Mouse (Mus musculus) liver, embryonic 15.5 days (tissue): ENCODE data around the gene Arid5b. TPM values are rescaled to one million over a fixed set of nuclear protein-coding genes. Genes with fewer than 3 reads are reported as not detected.

Experiments
- ATAC-seq: fragments of 200-750 bp; cut with Nextera tagmentation; 2 replicates; pipeline ENCODE4 v1.8.0; 2017; ENCODE audit warnings: moderate number of reproducible peaks, mild to moderate bottlenecking, moderate library complexity; ENCODE audit not compliant: insufficient read depth
- H3K27ac ChIP-seq: fragments of 300-500 bp; sonication (generic); replicated peaks from 2 replicates; pipeline ENCODE4 v1.5.1; 2015; ENCODE audit warnings: mild to moderate bottlenecking, inconsistent platforms
- H3K27me3 ChIP-seq: fragments of 300-500 bp; sonication (generic); 2 replicates; pipeline ENCODE4 v1.6.1; 2015; ENCODE audit warnings: mild to moderate bottlenecking, inconsistent platforms
- H3K36me3 ChIP-seq: fragments of 300-500 bp; sonication (generic); replicated peaks from 2 replicates; pipeline ENCODE4 v1.6.1; 2015; ENCODE audit warnings: moderate library complexity, mild to moderate bottlenecking, inconsistent platforms
- H3K4me1 ChIP-seq: fragments of 300-500 bp; sonication (generic); replicated peaks from 2 replicates; pipeline ENCODE4 v1.6.1; 2015; ENCODE audit warnings: inconsistent platforms
- H3K4me2 ChIP-seq: fragments of 300-500 bp; sonication (generic); 2 replicates; pipeline ENCODE4 v1.6.1; 2015; ENCODE audit warnings: moderate library complexity, mild to moderate bottlenecking, inconsistent platforms
- H3K4me3 ChIP-seq: fragments of 300-500 bp; sonication (generic); replicated peaks from 2 replicates; pipeline ENCODE4 v1.5.1; 2015; ENCODE audit warnings: mild to moderate bottlenecking, inconsistent platforms
- H3K9ac ChIP-seq: fragments of 300-500 bp; sonication (generic); 2 replicates; pipeline ENCODE4 v1.6.1; 2015; ENCODE audit warnings: moderate library complexity, mild to moderate bottlenecking, inconsistent platforms
- H3K9me3 ChIP-seq: fragments of 300-500 bp; sonication (generic); replicated peaks from 2 replicates; pipeline ENCODE4 v1.6.1; 2016; ENCODE audit warnings: inconsistent platforms
- WGBS: fragments of 180-500 bp; shearing (Covaris S2); methylation state at CpG from one replicate; pipeline ENCODE4 v1.1.7; 2015; ENCODE audit warnings: mixed read lengths; ENCODE audit not compliant: insufficient replicate concordance; 5-methylcytosine and 5-hydroxymethylcytosine counted together
- polyA plus RNA-seq: library from polyadenylated mRNA; unstranded; fragments of >200 nt; fragmentation: Nextera tagmentation; extraction: Ambion mirVana; gene quantifications from 2 replicates; pipeline ENCODE4 v1.2.1, GENCODE M21; 2015

Gene Arid5b
- polyA plus RNA-seq, 1 experiment from 2014 or later = 5.8 TPM

- WGBS = 28% methylated on average over 2 of the region's 2 CpGs
- Histone ChIP-seq H3K9ac (no peak overlapping the region), H3K36me3 (peaks cover 13% of the 10 kb centered on the region; the same call in 1 of the 2 replicates), H3K4me1 (peaks cover 48% of the 10 kb centered on the region), H3K27me3 (no peaks in the 10 kb centered on the region), H3K4me3 (no peak overlapping the region), H3K27ac (no peak overlapping the region), H3K9me3 (no peaks in the 10 kb centered on the region), H3K4me2 (no peak overlapping the region)
- ATAC-seq = peak; percentile 41; the same call in 1 of the 2 replicates
Measured at GRCm38 (mm10) chr10:68124985-68125384, 153.6 kb downstream of the Arid5b start.

DNA sequence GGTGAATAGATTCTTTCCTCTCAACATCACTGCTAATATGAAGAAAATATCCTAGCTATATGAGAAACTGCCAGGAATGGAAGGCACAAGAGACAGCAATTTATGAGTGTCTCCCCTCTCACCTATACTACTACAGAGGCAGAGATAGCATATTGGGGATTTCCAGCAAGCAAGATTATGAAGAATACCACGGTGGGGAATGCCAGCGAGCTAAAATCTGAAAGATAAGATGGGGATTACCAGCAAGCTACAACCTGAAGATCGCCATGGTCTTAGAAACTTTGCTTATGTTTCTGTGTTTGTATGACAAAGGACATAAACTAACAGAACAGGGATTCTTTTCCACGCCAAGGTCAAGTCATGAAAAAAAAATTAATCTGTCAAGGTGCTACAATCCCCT is 155.1 kb downstream of the Arid5b start:
- no peaks in the 10 kb centered on the region for H3K9me3 ChIP-seq
- 71% methylated on average over 4 of the region's 4 CpGs for WGBS
- H3K27me3 ChIP-seq = no peaks in the 10 kb centered on the region
- peaks cover 48% of the 10 kb centered on the region for H3K4me1 ChIP-seq
- peaks cover 13% of the 10 kb centered on the region; the same call in 1 of the 2 replicates for H3K36me3 ChIP-seq
- no peak for ATAC-seq
- H3K4me2 ChIP-seq = no peak overlapping the region
- H3K4me3 ChIP-seq = no peak overlapping the region
- no peak overlapping the region for H3K9ac ChIP-seq
- no peak overlapping the region for H3K27ac ChIP-seq

DNA sequence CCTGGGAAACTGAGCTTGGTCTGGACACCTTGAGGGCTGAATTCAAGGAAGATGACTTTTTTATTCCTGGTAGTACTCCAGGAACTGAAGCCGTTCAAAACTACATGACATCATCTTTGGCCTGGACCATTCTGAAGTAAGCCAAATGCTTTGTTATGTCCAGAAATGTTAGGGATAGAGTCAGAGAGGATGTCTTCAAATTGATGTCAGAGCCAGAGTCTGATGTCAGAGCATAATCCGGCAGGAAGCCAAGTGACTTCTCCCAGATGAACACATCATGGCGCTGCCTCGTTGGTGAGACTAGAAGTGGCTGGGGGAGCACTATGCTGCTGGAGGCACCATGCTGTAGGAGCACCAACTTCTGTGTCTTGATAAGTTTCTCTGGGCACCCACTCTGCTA is 156.6 kb downstream of the Arid5b start:
- no peak for ATAC-seq
- no peak overlapping the region for H3K9ac ChIP-seq
- 68% methylated on average over 4 of the region's 4 CpGs for WGBS
- H3K27me3 ChIP-seq = no peaks in the 10 kb centered on the region
- H3K4me3 ChIP-seq = no peak overlapping the region
- no peaks in the 10 kb centered on the region for H3K9me3 ChIP-seq
- H3K27ac ChIP-seq = no peak overlapping the region
- H3K36me3 ChIP-seq = peaks cover 19% of the 10 kb centered on the region
- H3K4me2 ChIP-seq = no peak overlapping the region
- H3K4me1 ChIP-seq = peaks cover 35% of the 10 kb centered on the region

DNA sequence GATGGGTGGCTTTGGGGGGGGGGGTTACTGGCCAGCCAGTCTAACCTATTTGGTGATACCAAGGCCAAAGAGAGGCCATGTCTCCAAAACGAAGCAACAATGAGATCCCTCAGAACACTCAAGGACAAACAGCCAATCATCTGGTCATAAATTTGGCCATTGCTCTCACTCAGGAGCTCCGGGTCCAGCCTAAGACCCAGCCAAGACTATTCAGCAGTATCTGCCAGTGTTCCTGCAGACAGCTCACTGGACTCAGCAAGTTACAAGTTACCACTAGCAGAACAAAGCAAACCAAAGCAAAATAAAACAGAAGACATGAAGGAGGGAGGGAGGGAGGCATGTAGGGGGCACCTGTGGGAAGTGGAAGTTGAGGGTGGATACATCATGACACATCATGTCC is 157.3 kb downstream of the Arid5b start:
- no peaks in the 10 kb centered on the region for H3K9me3 ChIP-seq
- H3K4me3 ChIP-seq = no peak overlapping the region
- no peak for ATAC-seq
- H3K27ac ChIP-seq = no peak overlapping the region
- peaks cover 19% of the 10 kb centered on the region for H3K36me3 ChIP-seq
- H3K4me1 ChIP-seq = peaks cover 31% of the 10 kb centered on the region
- 59% methylated on average over 2 of the region's 2 CpGs for WGBS
- H3K4me2 ChIP-seq = no peak overlapping the region
- H3K27me3 ChIP-seq = no peaks in the 10 kb centered on the region
- no peak overlapping the region for H3K9ac ChIP-seq

GRCm38 (mm10) chr10:68120011-68120410 is 158.5 kb downstream of the Arid5b start:
- Histone ChIP-seq H3K9ac (no peak overlapping the region), H3K9me3 (no peaks in the 10 kb centered on the region), H3K36me3 (peaks cover 22% of the 10 kb centered on the region), H3K4me3 (no peak overlapping the region), H3K4me2 (no peak overlapping the region), H3K4me1 (peaks cover 22% of the 10 kb centered on the region), H3K27ac (no peak overlapping the region), H3K27me3 (no peaks in the 10 kb centered on the region)
- WGBS = 20% methylated on average over 4 of the region's 4 CpGs
- ATAC-seq = peak; percentile 49; the same call in 1 of the 2 replicates

DNA sequence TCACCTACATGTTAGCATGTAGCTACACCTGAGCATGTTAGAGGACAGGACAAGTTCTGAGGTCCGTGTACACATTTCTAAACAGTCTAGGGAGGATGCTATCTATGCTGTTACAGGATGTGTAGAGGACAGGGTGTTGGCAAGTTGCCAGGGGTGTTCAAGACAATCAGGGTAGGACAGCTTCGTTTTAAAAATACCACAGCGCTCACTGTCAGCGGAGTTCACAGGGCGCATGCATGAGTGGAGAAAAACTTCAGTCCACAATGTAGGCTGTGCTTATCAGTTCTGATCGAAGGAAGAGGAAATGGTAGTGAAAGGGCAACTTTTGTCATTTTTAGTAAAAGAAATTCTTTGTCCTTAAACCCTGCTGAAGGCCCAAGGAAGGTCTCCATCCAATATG is 159.3 kb downstream of the Arid5b start:
- peaks cover 25% of the 10 kb centered on the region for H3K36me3 ChIP-seq
- peaks cover 18% of the 10 kb centered on the region for H3K4me1 ChIP-seq
- H3K9me3 ChIP-seq = no peaks in the 10 kb centered on the region
- H3K4me2 ChIP-seq = no peak overlapping the region
- H3K4me3 ChIP-seq = no peak overlapping the region
- ATAC-seq = peak; percentile 74
- no peak overlapping the region for H3K9ac ChIP-seq
- 20% methylated on average over 6 of the region's 6 CpGs for WGBS
- no peaks in the 10 kb centered on the region for H3K27me3 ChIP-seq
- no peak overlapping the region for H3K27ac ChIP-seq

DNA sequence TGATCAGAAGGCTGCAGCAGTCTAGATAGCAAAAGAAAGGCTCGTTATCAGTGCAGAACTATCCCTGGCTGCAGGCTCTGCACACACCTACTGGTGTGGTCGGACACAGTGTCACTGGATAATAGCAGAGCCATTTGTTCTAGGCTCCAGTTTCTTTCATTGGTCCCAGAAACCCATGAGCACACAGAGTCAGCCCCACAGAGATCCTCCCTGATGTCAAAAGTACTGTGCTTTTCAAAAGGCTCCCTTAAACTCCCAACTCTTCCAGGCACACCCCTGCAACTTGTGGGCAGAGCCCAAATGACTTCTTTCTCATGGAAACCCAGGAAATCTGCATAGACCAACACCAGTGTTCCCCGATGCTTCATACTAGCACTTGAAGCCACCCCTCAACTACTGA is 163.6 kb downstream of the Arid5b start:
- Histone ChIP-seq H3K4me2 (no peak overlapping the region), H3K27me3 (no peaks in the 10 kb centered on the region), H3K4me3 (no peak overlapping the region), H3K9ac (no peak overlapping the region), H3K27ac (no peak overlapping the region), H3K9me3 (no peaks in the 10 kb centered on the region), H3K36me3 (peaks cover 17% of the 10 kb centered on the region), H3K4me1 (peaks cover 15% of the 10 kb centered on the region)
- ATAC-seq = 0 out of 2 replicates have a peak, but pooled peaks have one; percentile 23
- WGBS = 36% methylated on average over 3 of the region's 3 CpGs

- Histone ChIP-seq H3K4me1 (peaks cover 6% of the 10 kb centered on the region), H3K27me3 (no peaks in the 10 kb centered on the region), H3K27ac (no peak overlapping the region), H3K4me3 (no peak overlapping the region), H3K9me3 (no peaks in the 10 kb centered on the region), H3K4me2 (no peak overlapping the region), H3K9ac (no peak overlapping the region), H3K36me3 (peaks cover 20% of the 10 kb centered on the region)
- no peak for ATAC-seq
- WGBS = 73% methylated on average over 5 of the region's 5 CpGs
Measured at GRCm38 (mm10) chr10:68113645-68114044, 164.9 kb downstream of the Arid5b start.

DNA sequence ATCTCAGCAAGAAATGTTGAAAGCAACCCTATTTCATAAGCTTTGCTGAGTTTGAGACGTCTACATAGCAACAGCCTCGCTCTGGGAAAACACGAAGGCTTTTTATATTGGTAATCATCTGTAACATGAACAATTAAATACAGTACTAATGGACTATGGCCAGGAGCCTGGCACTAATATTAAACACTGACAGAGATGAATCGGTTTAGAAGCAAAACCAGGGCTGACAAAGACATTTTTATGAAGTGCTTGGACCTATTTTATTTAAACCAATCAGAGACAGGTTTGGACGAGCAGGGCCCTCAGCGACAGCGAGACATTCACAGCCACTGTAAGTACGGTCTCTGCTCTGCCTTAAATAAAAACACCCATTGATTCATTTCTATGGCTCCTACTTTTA is 165.6 kb downstream of the Arid5b start:
- H3K27me3 ChIP-seq = no peaks in the 10 kb centered on the region
- H3K4me2 ChIP-seq = no peak overlapping the region
- H3K9ac ChIP-seq = no peak overlapping the region
- H3K4me3 ChIP-seq = no peak overlapping the region
- H3K9me3 ChIP-seq = no peaks in the 10 kb centered on the region
- ATAC-seq = no peak
- WGBS = 74% methylated on average over 8 of the region's 8 CpGs
- peaks cover 20% of the 10 kb centered on the region for H3K36me3 ChIP-seq
- H3K27ac ChIP-seq = no peak overlapping the region
- H3K4me1 ChIP-seq = peaks cover 6% of the 10 kb centered on the region

- Histone ChIP-seq H3K9me3 (no peaks in the 10 kb centered on the region), H3K4me3 (no peak overlapping the region), H3K36me3 (0 out of 2 replicates have a peak, but pooled peaks cover 25% of the 10 kb centered on the region), H3K27me3 (no peaks in the 10 kb centered on the region), H3K4me1 (peaks cover 6% of the 10 kb centered on the region), H3K4me2 (no peak overlapping the region), H3K9ac (no peak overlapping the region), H3K27ac (no peak overlapping the region)
- WGBS = 59% methylated on average over 5 of the region's 5 CpGs
- no peak for ATAC-seq
Measured at GRCm38 (mm10) chr10:68110607-68111006, 167.9 kb downstream of the Arid5b start.

DNA sequence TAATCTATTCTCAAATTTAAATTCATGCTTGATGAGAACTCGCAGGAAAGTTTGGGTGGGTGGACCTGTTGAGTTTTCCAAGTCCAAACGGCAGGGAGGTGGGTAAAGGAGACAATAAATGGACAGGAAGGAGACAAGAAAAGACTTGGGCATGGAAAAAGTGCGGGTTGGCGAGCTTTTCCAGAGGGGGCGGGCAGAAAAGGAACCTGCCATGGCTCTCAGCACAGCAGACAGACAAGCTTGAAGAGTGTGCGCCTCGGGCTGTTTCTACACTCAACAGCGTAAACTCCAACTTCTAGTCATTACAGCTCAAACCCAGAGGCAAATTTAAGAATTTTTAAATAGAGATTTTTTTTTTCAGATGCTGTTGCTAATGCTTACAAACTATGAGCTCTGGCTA is 168.4 kb downstream of the Arid5b start:
- H3K27me3 ChIP-seq = no peaks in the 10 kb centered on the region
- H3K9ac ChIP-seq = no peak overlapping the region
- no peak overlapping the region for H3K4me3 ChIP-seq
- H3K9me3 ChIP-seq = no peaks in the 10 kb centered on the region
- peaks cover 8% of the 10 kb centered on the region for H3K4me1 ChIP-seq
- no peak overlapping the region for H3K27ac ChIP-seq
- H3K36me3 ChIP-seq = 0 out of 2 replicates have a peak, but pooled peaks cover 23% of the 10 kb centered on the region
- H3K4me2 ChIP-seq = no peak overlapping the region
- ATAC-seq = no peak
- WGBS = 64% methylated on average over 8 of the region's 8 CpGs

DNA sequence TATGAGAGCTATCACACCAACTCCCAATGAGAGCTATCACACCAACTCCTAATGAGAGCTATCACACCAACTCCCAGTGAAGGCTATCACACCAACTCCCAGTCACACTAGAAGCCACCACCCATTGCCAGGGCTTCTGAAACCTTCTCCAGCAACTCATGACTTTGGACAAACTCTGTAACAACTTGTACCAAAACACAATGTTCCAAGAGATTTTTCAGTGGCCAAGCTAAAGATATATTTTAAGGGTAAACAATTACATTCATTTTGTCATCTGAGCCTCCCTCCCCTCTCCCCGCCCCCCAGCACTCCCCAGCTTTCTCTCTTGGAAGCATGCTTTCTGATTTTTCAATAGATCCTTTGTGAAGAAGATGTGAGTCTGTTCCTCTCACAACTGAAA is 168.9 kb downstream of the Arid5b start:
- Histone ChIP-seq H3K4me2 (no peak overlapping the region), H3K4me1 (peaks cover 7% of the 10 kb centered on the region; the same call in 1 of the 2 replicates), H3K4me3 (no peak overlapping the region), H3K36me3 (0 out of 2 replicates have a peak, but pooled peaks cover 19% of the 10 kb centered on the region), H3K9ac (no peak overlapping the region), H3K9me3 (no peaks in the 10 kb centered on the region), H3K27ac (no peak overlapping the region), H3K27me3 (no peaks in the 10 kb centered on the region)
- no peak for ATAC-seq
- 79% methylated on average over 1 of the region's 1 CpGs for WGBS
